Mouse (Mus musculus) midbrain, embryonic 15.5 days (tissue): ENCODE data around the gene Pex26. TPM values are rescaled to one million over a fixed set of nuclear protein-coding genes. Genes with fewer than 3 reads are reported as not detected.

Experiments used
- ATAC-seq: fragments of 200-750 bp; cut with Nextera tagmentation; replicated peaks from 2 replicates; pipeline ENCODE4 v1.8.0; 2017; ENCODE audit warnings: moderate TSS enrichment
- H3K27ac ChIP-seq: fragments of 300-500 bp; sonication (generic); 2 replicates; pipeline ENCODE4 v1.5.1; 2015; ENCODE audit warnings: mild to moderate bottlenecking, inconsistent platforms
- H3K27me3 ChIP-seq: fragments of 300-500 bp; sonication (generic); replicated peaks from 2 replicates; pipeline ENCODE4 v1.6.1; 2015; ENCODE audit warnings: inconsistent platforms
- H3K36me3 ChIP-seq: fragments of 300-500 bp; sonication (generic); replicated peaks from 2 replicates; pipeline ENCODE4 v1.6.1; 2015; ENCODE audit warnings: inconsistent platforms
- H3K4me1 ChIP-seq: fragments of 300-500 bp; sonication (generic); 2 replicates; pipeline ENCODE4 v1.6.1; 2015; ENCODE audit warnings: inconsistent platforms
- H3K4me2 ChIP-seq: fragments of 300-500 bp; sonication (generic); 2 replicates; pipeline ENCODE4 v1.6.1; 2015; ENCODE audit warnings: inconsistent platforms, mild to moderate bottlenecking, moderate library complexity
- H3K4me3 ChIP-seq: fragments of 300-500 bp; sonication (generic); 2 replicates; pipeline ENCODE4 v1.5.1; 2015; ENCODE audit warnings: mild to moderate bottlenecking, inconsistent platforms
- H3K9ac ChIP-seq: fragments of 300-500 bp; sonication (generic); 2 replicates; pipeline ENCODE4 v1.6.1; 2015; ENCODE audit warnings: mild to moderate bottlenecking, inconsistent platforms
- H3K9me3 ChIP-seq: fragments of 300-500 bp; sonication (generic); 2 replicates; pipeline ENCODE4 v1.6.1; 2016; ENCODE audit warnings: inconsistent platforms
- WGBS: fragments of 180-500 bp; shearing (Covaris S2); methylation state at CpG from one replicate; pipeline ENCODE4 v1.1.7; 2015; ENCODE audit warnings: mixed read lengths; 5-methylcytosine and 5-hydroxymethylcytosine counted together
- polyA plus RNA-seq: library from polyadenylated mRNA; unstranded; fragments of >200 nt; fragmentation: Nextera tagmentation; extraction: Ambion mirVana; gene quantifications from 2 replicates; pipeline ENCODE4 v1.2.1, GENCODE M21; 2015

Pex26 gene
- 19.9 and 20.4 TPM in 2 replicates for polyA plus RNA-seq

GRCm38 (mm10) chr6:121183414-121184173, at the start of gene Pex26:
Gene Pex26 (plus strand): TSS chr6:121183667.
- ATAC-seq, result peak; percentile 94
- Histone ChIP-seq H3K27ac (peak within 1 kb of the TSS; percentile 95), H3K4me2 (peak within 1 kb of the TSS; percentile 56), H3K4me1 (peaks cover 24% of the 10 kb centered on the region), H3K9ac (peak within 1 kb of the TSS; percentile 49), H3K36me3 (no peaks in the 10 kb centered on the region), H3K4me3 (peak within 1 kb of the TSS; percentile 50), H3K9me3 (no peaks in the 10 kb centered on the region), H3K27me3 (no peaks in the 10 kb centered on the region)
- 2% methylated on average over 32 of the region's 32 CpGs for WGBS

GRCm38 (mm10) chr6:121134249-121134648, 49.2 kb upstream of the Pex26 start:
- 20% methylated on average over 3 of the region's 3 CpGs for WGBS
- Histone ChIP-seq H3K9ac (no peak overlapping the region), H3K36me3 (no peaks in the 10 kb centered on the region), H3K27me3 (no peaks in the 10 kb centered on the region), H3K4me1 (peaks cover 5% of the 10 kb centered on the region), H3K9me3 (no peaks in the 10 kb centered on the region), H3K4me3 (no peak overlapping the region), H3K4me2 (no peak overlapping the region), H3K27ac (no peak overlapping the region)
- ATAC-seq, result no peak

GRCm38 (mm10) chr6:121134884-121135283, 48.6 kb upstream of the Pex26 start:
- Histone ChIP-seq H3K9ac (no peak overlapping the region), H3K36me3 (no peaks in the 10 kb centered on the region), H3K9me3 (no peaks in the 10 kb centered on the region), H3K4me2 (no peak overlapping the region), H3K4me3 (no peak overlapping the region), H3K27me3 (no peaks in the 10 kb centered on the region), H3K27ac (no peak overlapping the region), H3K4me1 (peaks cover 5% of the 10 kb centered on the region)
- 57% methylated on average over 5 of the region's 5 CpGs for WGBS
- ATAC-seq, result no peak

- 67% methylated on average over 6 of the region's 6 CpGs for WGBS
- Histone ChIP-seq H3K9me3 (no peaks in the 10 kb centered on the region), H3K27me3 (no peaks in the 10 kb centered on the region; the same call in 1 of the 2 replicates), H3K36me3 (no peaks in the 10 kb centered on the region), H3K9ac (no peak overlapping the region), H3K4me1 (no peaks in the 10 kb centered on the region), H3K27ac (no peak overlapping the region), H3K4me2 (no peak overlapping the region), H3K4me3 (no peak overlapping the region)
- no peak for ATAC-seq
These were observed 46.2 kb upstream of the Pex26 start for GRCm38 (mm10) chr6:121137222-121137621.

GRCm38 (mm10) chr6:121138338-121139040, 45.0 kb upstream of the Pex26 start:
- no peak for ATAC-seq
- no peaks in the 10 kb centered on the region for H3K4me1 ChIP-seq
- H3K9ac ChIP-seq, result no peak overlapping the region
- no peaks in the 10 kb centered on the region; the same call in 1 of the 2 replicates for H3K27me3 ChIP-seq
- H3K4me3 ChIP-seq, result no peak overlapping the region
- WGBS, result 86% methylated on average over 12 of the region's 12 CpGs
- no peaks in the 10 kb centered on the region for H3K36me3 ChIP-seq
- H3K4me2 ChIP-seq, result no peak overlapping the region
- no peaks in the 10 kb centered on the region for H3K9me3 ChIP-seq
- H3K27ac ChIP-seq, result no peak overlapping the region

- Histone ChIP-seq H3K4me3 (no peak overlapping the region), H3K27ac (no peak overlapping the region), H3K36me3 (no peaks in the 10 kb centered on the region), H3K27me3 (no peaks in the 10 kb centered on the region; the same call in 1 of the 2 replicates), H3K4me1 (no peaks in the 10 kb centered on the region), H3K9ac (no peak overlapping the region), H3K9me3 (no peaks in the 10 kb centered on the region), H3K4me2 (no peak overlapping the region)
- no peak for ATAC-seq
- WGBS, result 88% methylated on average over 1 of the region's 1 CpGs
These were observed 44.2 kb upstream of the Pex26 start for GRCm38 (mm10) chr6:121139271-121139670.

- Histone ChIP-seq H3K4me3 (no peak overlapping the region), H3K27me3 (no peaks in the 10 kb centered on the region; the same call in 1 of the 2 replicates), H3K36me3 (no peaks in the 10 kb centered on the region), H3K4me1 (0 out of 2 replicates have a peak, but pooled peaks cover 4% of the 10 kb centered on the region), H3K4me2 (no peak overlapping the region), H3K27ac (no peak overlapping the region), H3K9ac (no peak overlapping the region), H3K9me3 (no peaks in the 10 kb centered on the region)
- no peak for ATAC-seq
- WGBS, result 86% methylated on average over 7 of the region's 7 CpGs
These were observed 41.2 kb upstream of the Pex26 start for GRCm38 (mm10) chr6:121142298-121142697.

GRCm38 (mm10) chr6:121143439-121143838, 40.0 kb upstream of the Pex26 start:
- WGBS, result 85% methylated on average over 8 of the region's 8 CpGs
- Histone ChIP-seq H3K4me2 (no peak overlapping the region), H3K4me1 (0 out of 2 replicates have a peak, but pooled peaks cover 4% of the 10 kb centered on the region), H3K9me3 (no peaks in the 10 kb centered on the region), H3K27ac (no peak overlapping the region), H3K4me3 (no peak overlapping the region), H3K9ac (no peak overlapping the region), H3K27me3 (no peaks in the 10 kb centered on the region; the same call in 1 of the 2 replicates), H3K36me3 (no peaks in the 10 kb centered on the region)
- ATAC-seq, result no peak

- 60% methylated on average over 4 of the region's 4 CpGs for WGBS
- Histone ChIP-seq H3K36me3 (no peaks in the 10 kb centered on the region), H3K4me2 (no peak overlapping the region), H3K27me3 (no peaks in the 10 kb centered on the region; the same call in 1 of the 2 replicates), H3K4me3 (no peak overlapping the region), H3K9ac (no peak overlapping the region), H3K27ac (no peak overlapping the region), H3K9me3 (no peaks in the 10 kb centered on the region), H3K4me1 (0 out of 2 replicates have a peak, but pooled peaks cover 4% of the 10 kb centered on the region)
- peak; percentile 46; the same call in 1 of the 2 replicates for ATAC-seq
These were observed 39.4 kb upstream of the Pex26 start for GRCm38 (mm10) chr6:121144066-121144465.

- Histone ChIP-seq H3K27me3 (no peaks in the 10 kb centered on the region; the same call in 1 of the 2 replicates), H3K27ac (no peak overlapping the region), H3K9me3 (no peaks in the 10 kb centered on the region), H3K4me2 (no peak overlapping the region), H3K9ac (no peak overlapping the region), H3K36me3 (no peaks in the 10 kb centered on the region), H3K4me3 (no peak overlapping the region), H3K4me1 (0 out of 2 replicates have a peak, but pooled peaks cover 4% of the 10 kb centered on the region)
- ATAC-seq, result no peak
- WGBS, result 51% methylated on average over 13 of the region's 13 CpGs
These were observed 38.4 kb upstream of the Pex26 start for GRCm38 (mm10) chr6:121145010-121145604.

- Histone ChIP-seq H3K4me2 (no peak overlapping the region), H3K4me1 (0 out of 2 replicates have a peak, but pooled peaks cover 4% of the 10 kb centered on the region), H3K9me3 (no peaks in the 10 kb centered on the region), H3K4me3 (no peak overlapping the region), H3K27ac (no peak overlapping the region), H3K9ac (no peak overlapping the region), H3K36me3 (no peaks in the 10 kb centered on the region), H3K27me3 (no peaks in the 10 kb centered on the region; the same call in 1 of the 2 replicates)
- ATAC-seq, result 0 out of 2 replicates have a peak, but pooled peaks have one; percentile 17
- 28% methylated on average over 8 of the region's 8 CpGs for WGBS
These were observed 37.6 kb upstream of the Pex26 start for GRCm38 (mm10) chr6:121145906-121146305.

- no peak overlapping the region for H3K9ac ChIP-seq
- H3K4me3 ChIP-seq, result no peak overlapping the region
- no peak overlapping the region for H3K4me2 ChIP-seq
- no peak for ATAC-seq
- no peaks in the 10 kb centered on the region for H3K9me3 ChIP-seq
- no peak overlapping the region for H3K27ac ChIP-seq
- H3K36me3 ChIP-seq, result no peaks in the 10 kb centered on the region
- 52% methylated on average over 4 of the region's 4 CpGs for WGBS
- H3K4me1 ChIP-seq, result 0 out of 2 replicates have a peak, but pooled peaks cover 4% of the 10 kb centered on the region
- no peaks in the 10 kb centered on the region; the same call in 1 of the 2 replicates for H3K27me3 ChIP-seq
These were observed 36.7 kb upstream of the Pex26 start for GRCm38 (mm10) chr6:121146798-121147197.
